Comparison of ENCODE assay signal across 22 mouse cellular contexts in genomic region chr14:120942803-120943202, GRCm38 (mm10). TPM values are rescaled to one million over a fixed set of nuclear protein-coding genes. Genes with fewer than 3 reads are reported as not detected.
DNase-seq lines count a peak whose midpoint lies in the region; ATAC-seq and TF ChIP-seq lines count a peak whose summit lies in the region.
"Had no signal": no experiment of that assay in that cellular context is flagged by ENCODE, and none has a peak within 500 bp of the region (broad histone marks: within the 10 kb centered on the region; RNA-seq: fewer than 3 reads in every experiment).

No protein-coding gene starts in this region.

- 71% methylated on average over 9 of the region's 9 CpGs for WGBS in liver, embryonic 16.5 days (ENCODE audit: insufficient replicate concordance)
- 86% methylated on average over 9 of the region's 9 CpGs for WGBS in liver, embryonic 11.5 days
- 65% methylated on average over 9 of the region's 9 CpGs for WGBS in stomach, embryonic 15.5 days
- 59% methylated on average over 9 of the region's 9 CpGs for WGBS in stomach, postnatal 0 days

- no peak overlapping the region for H3K4me2 ChIP-seq in liver, embryonic 16.5 days (ENCODE audit: low read depth, low read length)
- H3K4me2 ChIP-seq in liver, embryonic 11.5 days: no peak overlapping the region
- no peak overlapping the region for H3K4me2 ChIP-seq in stomach, embryonic 15.5 days
- H3K4me2 ChIP-seq in stomach, postnatal 0 days (replicated peaks; ENCODE audit: low read depth): no peak overlapping the region
- H3K4me2 ChIP-seq: embryonic facial prominence, embryonic 13.5 days; embryonic facial prominence, embryonic 15.5 days; forebrain, embryonic 12.5 days had no signal

- H3K4me1 ChIP-seq in liver, embryonic 16.5 days (ENCODE audit: control insufficient read depth, low read depth, low read length): no peaks in the 10 kb centered on the region
- no peaks in the 10 kb centered on the region for H3K4me1 ChIP-seq in liver, embryonic 11.5 days (replicated peaks; ENCODE audit: control insufficient read depth, insufficient read depth, low read length)
- H3K4me1 ChIP-seq in stomach, embryonic 15.5 days: no peaks in the 10 kb centered on the region
- no peaks in the 10 kb centered on the region for H3K4me1 ChIP-seq in stomach, postnatal 0 days (replicated peaks; ENCODE audit: control insufficient read depth, insufficient read depth)
- H3K4me1 ChIP-seq: embryonic facial prominence, embryonic 13.5 days; embryonic facial prominence, embryonic 15.5 days; forebrain, embryonic 10.5 days; forebrain, embryonic 12.5 days had no signal

- H3K9me3 ChIP-seq in liver, embryonic 16.5 days (replicated peaks; ENCODE audit: control insufficient read depth, low read length): no peaks in the 10 kb centered on the region
- no peaks in the 10 kb centered on the region for H3K9me3 ChIP-seq in liver, embryonic 11.5 days (ENCODE audit: control insufficient read depth, low read length)
- H3K9me3 ChIP-seq in stomach, embryonic 15.5 days: no peaks in the 10 kb centered on the region
- H3K9me3 ChIP-seq in stomach, postnatal 0 days (ENCODE audit: control insufficient read depth, low read length): no peaks in the 10 kb centered on the region
- H3K9me3 ChIP-seq: embryonic facial prominence, embryonic 13.5 days; embryonic facial prominence, embryonic 15.5 days; forebrain, embryonic 10.5 days; forebrain, embryonic 12.5 days had no signal

- no peak for TF ChIP-seq CTCF in stomach, postnatal 0 days (IDR thresholded peaks at IDR 0.05; ENCODE audit: low read depth)
- TF ChIP-seq CTCF in gastrocnemius, adult 2 months (IDR thresholded peaks at IDR 0.05): no peak

- no peaks in the 10 kb centered on the region for H3K27me3 ChIP-seq in liver, embryonic 16.5 days (ENCODE audit: control insufficient read depth, insufficient read depth, low read depth, low read length)
- H3K27me3 ChIP-seq in liver, embryonic 11.5 days (replicated peaks; ENCODE audit: control insufficient read depth, insufficient read depth, low read length): no peaks in the 10 kb centered on the region
- H3K27me3 ChIP-seq in stomach, embryonic 15.5 days (replicated peaks): no peaks in the 10 kb centered on the region
- H3K27me3 ChIP-seq in stomach, postnatal 0 days (ENCODE audit: control insufficient read depth, insufficient read depth, low read length): no peaks in the 10 kb centered on the region
- H3K27me3 ChIP-seq: embryonic facial prominence, embryonic 13.5 days; embryonic facial prominence, embryonic 15.5 days; forebrain, embryonic 12.5 days had no signal

- peaks cover 58% of the 10 kb centered on the region for H3K36me3 ChIP-seq in liver, embryonic 16.5 days (ENCODE audit: control insufficient read depth, insufficient read depth)
- peaks cover 69% of the 10 kb centered on the region for H3K36me3 ChIP-seq in liver, embryonic 11.5 days (ENCODE audit: control insufficient read depth, insufficient read depth, low read length)
- peaks cover 49% of the 10 kb centered on the region for H3K36me3 ChIP-seq in stomach, embryonic 15.5 days
- H3K36me3 ChIP-seq in stomach, postnatal 0 days (ENCODE audit: control insufficient read depth, insufficient read depth, low read length): peaks cover 24% of the 10 kb centered on the region

- no peak for TF ChIP-seq EP300 in stomach, postnatal 0 days (optimal IDR thresholded peaks at IDR 0.05)

- peak; percentile 62 for ATAC-seq in liver, embryonic 16.5 days (ENCODE audit: low read depth)
- ATAC-seq in liver, embryonic 11.5 days (replicated peaks; ENCODE audit: low FRiP score): no peak
- peak; percentile 25; the same call in 1 of the 2 replicates for ATAC-seq in stomach, embryonic 15.5 days (ENCODE audit: insufficient read depth, low FRiP score, low read depth)
- ATAC-seq in stomach, postnatal 0 days (ENCODE audit: low FRiP score, low TSS enrichment): no peak
- ATAC-seq: forebrain, embryonic 14.5 days; forebrain, embryonic 16.5 days had no signal

- intact Hi-C loops in gastrocnemius, adult 2 months (cut with DNase I): loop anchor here (10.0 kb wide), 1 partner anchor 282 kb away; no protein-coding TSS in a partner anchor

- H3K4me3 ChIP-seq in liver, embryonic 16.5 days (ENCODE audit: low read depth, low read length): no peak overlapping the region
- H3K4me3 ChIP-seq in liver, embryonic 11.5 days (ENCODE audit: low read depth, low read length): no peak overlapping the region
- no peak overlapping the region for H3K4me3 ChIP-seq in stomach, embryonic 15.5 days (replicated peaks)
- no peak overlapping the region for H3K4me3 ChIP-seq in stomach, postnatal 0 days (ENCODE audit: low read depth, low read length)
- H3K4me3 ChIP-seq in gastrocnemius, adult 2 months: no peak overlapping the region
- H3K4me3 ChIP-seq: embryonic facial prominence, embryonic 13.5 days; embryonic facial prominence, embryonic 15.5 days; erythroblast, embryonic 14.5 days; forebrain, embryonic 10.5 days; forebrain, embryonic 12.5 days had no signal

- no peak for DNase-seq in liver, embryonic 11.5 days (ENCODE audit: low spot score)
- no peak for DNase-seq in stomach, postnatal 0 days (ENCODE audit: low spot score)
- no peak for DNase-seq in gastrocnemius, adult 2 months
- DNase-seq: adrenal gland, adult 2 months; adrenal gland, postnatal 10 days; adrenal gland, postnatal 25 days; cerebellum, adult 11 months; cerebellum, adult 18-20 months; cerebellum, adult 8-10 months; cerebellum, adult 9-11 months; cerebellum, postnatal 14 days; cerebellum, postnatal 36 days; embryo, embryonic 11 days had no signal

- H3K9ac ChIP-seq in liver, embryonic 16.5 days (ENCODE audit: low read depth, low read length): no peak overlapping the region
- H3K9ac ChIP-seq in liver, embryonic 11.5 days (ENCODE audit: low read depth, low read length): no peak overlapping the region
- no peak overlapping the region for H3K9ac ChIP-seq in stomach, embryonic 15.5 days
- no peak overlapping the region for H3K9ac ChIP-seq in stomach, postnatal 0 days (ENCODE audit: low read length)
- H3K9ac ChIP-seq: embryonic facial prominence, embryonic 13.5 days; embryonic facial prominence, embryonic 15.5 days; forebrain, embryonic 12.5 days had no signal

- H3K27ac ChIP-seq in liver, embryonic 16.5 days (ENCODE audit: low read length): no peak overlapping the region
- H3K27ac ChIP-seq in liver, embryonic 11.5 days (ENCODE audit: low read depth, low read length): no peak overlapping the region
- no peak overlapping the region for H3K27ac ChIP-seq in stomach, embryonic 15.5 days
- no peak overlapping the region for H3K27ac ChIP-seq in stomach, postnatal 0 days (replicated peaks)
- no peak overlapping the region for H3K27ac ChIP-seq in gastrocnemius, adult 2 months
- H3K27ac ChIP-seq: embryonic facial prominence, embryonic 13.5 days; embryonic facial prominence, embryonic 15.5 days; forebrain, embryonic 10.5 days; forebrain, embryonic 12.5 days had no signal

RNA-seq across cellular contexts. Expression of gene Ipo5, which starts 31.8 kb away (rescaled TPM):
- polyA plus RNA-seq in liver, embryonic 16.5 days (2015; fragmentation: Nextera tagmentation; extraction: Ambion mirVana): 32.8 and 33.0 TPM in 2 replicates
- 133 and 150 TPM in 2 replicates for polyA plus RNA-seq in liver, embryonic 11.5 days (2014; fragmentation: Nextera tagmentation; extraction: Ambion mirVana)
- polyA plus RNA-seq in stomach, embryonic 15.5 days (2015; fragmentation: Nextera tagmentation; extraction: Ambion mirVana): 76.0 and 81.7 TPM in 2 replicates
- 30.7 and 31.5 TPM in 2 replicates for polyA plus RNA-seq in stomach, postnatal 0 days (2015; fragmentation: Nextera tagmentation; extraction: Ambion mirVana)
- total RNA-seq in gastrocnemius, adult 2 months (2021): 100 to 1,000 TPM; 111 to 122 TPM

Comparison
In these comparisons a context has a peak if more than half of its experiments do, and no peak if none do; other contexts are left out.
1. ATAC-seq: peak in liver, embryonic 16.5 days (single experiment) and stomach, embryonic 15.5 days (single experiment); none in liver, embryonic 11.5 days (single experiment) and stomach, postnatal 0 days (single experiment).